Mouse (Mus musculus) limb, embryonic 11.5 days (tissue): ENCODE measurements around the gene Cenpi. TPM values are rescaled to one million over a fixed set of nuclear protein-coding genes. Genes with fewer than 3 reads are reported as not detected.
"Not testable (repeated sequence)": the region's sequence is repeated elsewhere in the genome, so short reads cannot be mapped to it uniquely, and the experiment has no call there.

Source experiments
- ATAC-seq: fragments of 200-750 bp; cut with Nextera tagmentation; 2 replicates; pipeline ENCODE4 v1.8.0; 2017; ENCODE audit warnings: low read depth; ENCODE audit not compliant: insufficient number of reproducible peaks, low FRiP score, low TSS enrichment
- DNase-seq: peaks from one replicate; pipeline ENCODE4 v3.0.0-alpha.2; 2015; ENCODE audit warnings: low spot score
- H3K27ac ChIP-seq: fragments of 300-500 bp; sonication (generic); replicated peaks from 2 replicates; pipeline ENCODE4 v1.5.1; 2014; ENCODE audit warnings: low read depth, mild to moderate bottlenecking, low read length
- H3K27me3 ChIP-seq: fragments of 300-500 bp; sonication (generic); 2 replicates; pipeline ENCODE4 v1.6.1; 2014; ENCODE audit warnings: mild to moderate bottlenecking, low read length, mixed read lengths; ENCODE audit not compliant: control insufficient read depth, insufficient read depth
- H3K36me3 ChIP-seq: fragments of 300-500 bp; sonication (generic); 2 replicates; pipeline ENCODE4 v1.6.1; 2014; ENCODE audit warnings: mild to moderate bottlenecking, low read length, moderate library complexity, mixed read lengths; ENCODE audit not compliant: control insufficient read depth, insufficient read depth
- H3K4me1 ChIP-seq: fragments of 300-500 bp; sonication (generic); 2 replicates; pipeline ENCODE4 v1.6.1; 2014; ENCODE audit warnings: low read length, mixed read lengths; ENCODE audit not compliant: control insufficient read depth, insufficient read depth
- H3K4me2 ChIP-seq: fragments of 300-500 bp; sonication (generic); 2 replicates; pipeline ENCODE4 v1.6.1; 2014; ENCODE audit warnings: low read depth, mild to moderate bottlenecking, moderate library complexity; ENCODE audit not compliant: severe bottlenecking
- H3K4me3 ChIP-seq: fragments of 300-500 bp; sonication (generic); 2 replicates; pipeline ENCODE4 v1.5.1; 2014; ENCODE audit warnings: low read depth, low read length
- H3K9ac ChIP-seq: fragments of 300-500 bp; sonication (generic); 2 replicates; pipeline ENCODE4 v1.6.1; 2014; ENCODE audit warnings: mild to moderate bottlenecking, low read length
- H3K9me3 ChIP-seq: fragments of 300-500 bp; sonication (generic); 2 replicates; pipeline ENCODE4 v1.6.1; 2016; ENCODE audit warnings: low read length; ENCODE audit not compliant: control insufficient read depth
- WGBS: fragments of 180-500 bp; shearing (Covaris S2); extraction: QIAGEN DNeasy Blood & Tissue Kit; methylation state at CpG from one replicate; pipeline ENCODE4 v1.1.7; 2014; 5-methylcytosine and 5-hydroxymethylcytosine counted together
- polyA plus RNA-seq: library from polyadenylated mRNA; unstranded; fragments of >200 nt; fragmentation: Nextera tagmentation; extraction: Ambion mirVana; gene quantifications from 2 replicates; pipeline ENCODE4 v1.2.1, GENCODE M21; 2014

Gene Cenpi
- polyA plus RNA-seq, 1 experiment from 2014 or later = 37.9 TPM

DNA sequence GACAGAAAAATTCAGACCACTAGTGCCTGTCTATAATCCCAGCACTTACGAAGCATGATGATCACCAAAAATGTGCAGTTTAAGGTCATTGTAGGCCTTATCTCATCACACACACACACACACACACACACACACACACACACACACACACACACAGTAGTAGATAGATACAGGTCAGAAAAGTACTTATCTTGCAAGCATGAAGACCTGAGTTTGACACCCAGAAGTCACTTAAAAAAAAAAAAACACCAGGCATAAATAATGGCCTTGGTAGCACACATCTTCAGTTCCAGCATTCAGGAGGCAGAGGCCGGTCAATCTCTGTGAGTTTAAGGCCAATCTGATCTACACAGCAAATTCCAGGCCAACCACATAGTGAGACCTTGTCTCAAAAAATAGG lies 20.6 kb upstream of the Cenpi start:
- H3K36me3 ChIP-seq = no peaks in the 10 kb centered on the region
- no peaks in the 10 kb centered on the region for H3K9me3 ChIP-seq
- WGBS = 92% methylated on average over 2 of the region's 2 CpGs
- ATAC-seq (no peak), DNase-seq (no peak)
- no peak overlapping the region for H3K4me2 ChIP-seq
- peaks cover 2% of the 10 kb centered on the region; the same call in 1 of the 2 replicates for H3K27me3 ChIP-seq
- H3K4me3 ChIP-seq = no peak overlapping the region
- H3K27ac ChIP-seq = no peak overlapping the region
- no peak overlapping the region for H3K9ac ChIP-seq
- no peaks in the 10 kb centered on the region for H3K4me1 ChIP-seq

DNA sequence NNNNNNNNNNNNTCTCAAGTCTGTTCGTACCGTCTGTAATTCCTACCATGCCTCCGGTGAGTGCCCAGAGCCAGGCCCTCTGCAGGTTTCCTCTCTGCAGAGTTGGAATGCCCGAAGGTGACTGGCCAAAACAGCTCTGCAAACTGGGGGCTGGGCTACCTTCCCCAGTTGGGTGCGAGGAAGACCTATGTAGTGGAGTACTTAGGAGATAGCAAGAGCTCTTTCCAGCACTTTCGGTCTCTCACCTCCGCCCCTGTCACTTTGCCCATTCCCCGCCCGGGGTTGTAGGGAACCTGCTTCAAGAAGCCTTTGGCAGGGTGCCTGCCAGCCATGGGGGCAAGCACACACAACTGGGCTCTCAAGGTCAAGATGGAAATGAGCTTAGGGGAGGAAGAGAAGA lies 11.6 kb upstream of the Cenpi start:
- H3K27me3 ChIP-seq = peaks cover 18% of the 10 kb centered on the region
- peak; percentile 21 for DNase-seq

DNA sequence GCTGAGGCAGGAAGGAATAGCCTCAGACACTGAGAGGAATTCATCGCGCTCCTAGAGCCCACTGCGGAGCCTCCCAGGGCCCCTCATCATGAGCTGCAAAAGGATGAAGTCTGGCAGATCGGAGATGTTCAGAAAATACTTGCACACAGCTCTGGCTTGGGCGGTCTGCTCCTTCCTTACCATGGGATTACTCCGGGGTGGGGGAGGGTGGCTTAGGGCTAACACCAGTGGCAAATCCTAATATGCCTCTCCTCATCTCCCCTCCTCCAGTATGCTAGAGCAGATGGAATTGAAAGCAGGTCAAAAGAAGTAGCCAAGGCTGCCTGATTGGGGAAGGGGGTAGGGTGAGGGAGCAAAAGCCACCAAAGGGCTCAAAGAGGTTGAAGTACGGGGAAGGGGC lies 11.1 kb upstream of the Cenpi start:
- peaks cover 18% of the 10 kb centered on the region for H3K27me3 ChIP-seq
- no peaks in the 10 kb centered on the region for H3K4me1 ChIP-seq
- no peak for DNase-seq
- H3K4me2 ChIP-seq = peak overlapping the region; percentile 49
- no peak overlapping the region for H3K9ac ChIP-seq
- no peak for ATAC-seq
- H3K9me3 ChIP-seq = no peaks in the 10 kb centered on the region
- peak overlapping the region; percentile 38 for H3K4me3 ChIP-seq
- H3K36me3 ChIP-seq = no peaks in the 10 kb centered on the region
- no peak overlapping the region for H3K27ac ChIP-seq
- 33% methylated on average over 7 of the region's 7 CpGs for WGBS

More for the DNA sequence above, 11.6 kb upstream of the Cenpi start:
- WGBS = 28% methylated on average over 9 of the region's 9 CpGs
- Histone ChIP-seq H3K36me3 (no peaks in the 10 kb centered on the region), H3K27ac (no peak overlapping the region), H3K9me3 (no peaks in the 10 kb centered on the region), H3K9ac (0 out of 2 replicates have a peak overlapping the region, but pooled peaks have one; percentile 17), H3K4me1 (no peaks in the 10 kb centered on the region), H3K4me3 (peak overlapping the region; percentile 38), H3K4me2 (peak overlapping the region; percentile 49)
- ATAC-seq = no peak

DNA sequence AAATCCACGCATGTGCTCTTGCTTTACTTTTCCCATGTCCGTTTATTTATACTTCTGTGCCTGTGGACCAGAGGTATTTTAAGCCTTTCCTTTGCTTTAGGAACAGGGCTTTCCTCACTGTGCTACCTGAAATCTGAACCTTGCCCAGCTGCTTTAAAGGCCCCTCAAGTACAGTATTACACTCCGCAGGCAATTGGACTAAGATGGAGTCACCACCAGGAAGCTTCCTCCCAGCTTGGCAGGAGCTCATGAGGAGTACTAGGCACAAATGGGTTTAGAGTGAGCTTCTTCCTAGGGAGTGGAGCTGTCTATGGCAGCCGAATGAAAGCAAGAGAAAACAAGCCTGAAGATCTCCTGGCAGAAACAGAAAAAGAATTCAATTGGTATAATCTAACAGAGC lies 10.7 kb upstream of the Cenpi start:
- no peak overlapping the region for H3K9ac ChIP-seq
- WGBS = 40% methylated on average over 4 of the region's 4 CpGs
- ATAC-seq (no peak), DNase-seq (no peak)
- no peaks in the 10 kb centered on the region for H3K36me3 ChIP-seq
- no peak overlapping the region for H3K4me3 ChIP-seq
- H3K4me1 ChIP-seq = no peaks in the 10 kb centered on the region
- peaks cover 18% of the 10 kb centered on the region for H3K27me3 ChIP-seq
- H3K9me3 ChIP-seq = no peaks in the 10 kb centered on the region
- H3K4me2 ChIP-seq = peak overlapping the region; percentile 49
- H3K27ac ChIP-seq = no peak overlapping the region

DNA sequence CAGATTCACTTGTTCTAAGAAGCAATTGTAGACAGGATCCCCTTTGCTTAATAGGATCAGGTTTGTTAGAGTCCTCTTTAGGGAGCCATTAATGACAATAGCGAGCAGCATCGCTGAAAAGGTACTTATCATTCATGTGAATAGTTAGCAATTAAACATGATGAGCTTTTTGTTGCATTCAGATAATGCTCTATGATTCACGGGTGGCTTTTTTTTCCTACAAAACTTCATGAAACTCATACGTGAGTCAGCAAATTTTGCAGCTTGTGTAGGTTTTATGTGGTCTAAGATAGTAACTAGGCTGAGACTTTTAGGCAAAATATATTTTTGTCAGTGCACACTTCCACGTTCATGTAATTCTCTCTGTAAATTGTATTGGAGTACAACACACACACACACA lies 7.7 kb upstream of the Cenpi start:
- Histone ChIP-seq H3K27ac (no peak overlapping the region), H3K27me3 (peaks cover 14% of the 10 kb centered on the region), H3K4me3 (no peak overlapping the region), H3K4me2 (no peak overlapping the region), H3K36me3 (no peaks in the 10 kb centered on the region), H3K4me1 (no peaks in the 10 kb centered on the region), H3K9ac (no peak overlapping the region), H3K9me3 (no peaks in the 10 kb centered on the region)
- ATAC-seq (no peak), DNase-seq (no peak)
- WGBS = 66% methylated on average over 5 of the region's 5 CpGs

DNA sequence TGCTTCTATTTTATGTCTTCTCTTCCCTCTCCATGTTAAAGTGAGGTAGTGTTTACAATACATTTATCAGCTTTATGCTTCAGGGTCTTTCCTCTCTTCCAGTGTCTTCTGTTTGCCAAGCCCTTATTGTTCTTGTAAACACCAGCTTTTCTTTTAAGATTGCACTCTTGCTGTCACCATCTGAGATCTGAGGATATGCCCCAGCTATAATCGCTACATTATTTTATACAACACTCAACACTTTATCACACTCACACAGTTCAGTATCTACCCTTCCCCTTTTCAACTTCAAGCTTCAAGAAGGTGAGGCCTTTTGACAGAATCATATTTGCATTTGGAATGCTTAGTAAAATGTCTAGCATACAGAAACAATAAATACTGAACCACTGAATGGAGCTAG lies 4.6 kb upstream of the Cenpi start:
- no peaks in the 10 kb centered on the region for H3K36me3 ChIP-seq
- DNase-seq (no peak), ATAC-seq (no peak)
- no peaks in the 10 kb centered on the region for H3K9me3 ChIP-seq
- no peaks in the 10 kb centered on the region for H3K27me3 ChIP-seq
- no peaks in the 10 kb centered on the region for H3K4me1 ChIP-seq
- no peak overlapping the region for H3K27ac ChIP-seq
- H3K4me2 ChIP-seq = no peak overlapping the region
- no peak overlapping the region for H3K9ac ChIP-seq
- 91% methylated on average over 1 of the region's 1 CpGs for WGBS
- H3K4me3 ChIP-seq = no peak overlapping the region

DNA sequence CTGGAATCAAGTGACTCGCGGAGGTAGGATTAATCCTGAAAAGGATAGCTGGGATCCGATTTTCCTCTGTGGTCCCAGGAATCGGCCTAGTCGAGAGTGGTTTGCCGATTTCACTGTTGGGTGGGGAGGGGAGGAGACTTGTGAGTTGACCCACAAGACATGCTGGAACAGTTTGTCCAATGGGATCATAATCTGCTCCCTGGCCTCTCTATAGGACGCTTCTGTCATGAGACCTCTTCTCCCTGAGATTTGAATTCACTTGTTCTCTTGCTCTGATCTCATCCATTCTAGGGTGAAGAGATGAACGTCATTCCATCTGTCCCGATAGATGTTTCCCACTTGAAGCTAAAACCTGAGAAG lies 371 bp downstream of the Cenpi start:
- no peaks in the 10 kb centered on the region for H3K36me3 ChIP-seq
- WGBS = 21% methylated on average over 9 of the region's 9 CpGs
- no peaks in the 10 kb centered on the region for H3K27me3 ChIP-seq
- H3K27ac ChIP-seq = no peak overlapping the region
- no peaks in the 10 kb centered on the region for H3K9me3 ChIP-seq
- H3K4me1 ChIP-seq = no peaks in the 10 kb centered on the region
- peak overlapping the region; percentile 39 for H3K4me2 ChIP-seq
- peak overlapping the region; percentile 30; the same call in 1 of the 2 replicates for H3K9ac ChIP-seq
- no peak for DNase-seq
- H3K4me3 ChIP-seq = peak overlapping the region; percentile 36
- peak; percentile 71; the same call in 1 of the 2 replicates for ATAC-seq

DNA sequence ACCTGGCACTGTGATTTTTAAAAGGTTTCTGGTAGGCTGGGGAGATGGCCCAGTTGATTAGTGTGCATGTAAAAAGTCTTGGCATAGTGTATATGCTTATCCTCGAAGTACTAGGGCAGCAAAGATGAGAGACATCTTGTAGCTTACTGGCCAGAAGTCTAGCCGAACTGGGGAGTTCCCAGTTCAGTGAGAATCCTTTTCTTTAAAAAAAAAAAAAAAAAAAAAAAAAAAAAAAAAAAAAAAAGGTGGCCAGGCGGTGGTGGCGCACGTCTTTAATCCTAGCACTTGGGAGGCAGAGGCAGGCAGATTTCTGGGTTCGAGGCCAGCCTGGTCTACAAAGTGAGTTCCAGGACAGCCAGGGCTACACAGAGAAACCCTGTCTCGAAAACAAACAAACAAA lies 3.3 kb downstream of the Cenpi start:
- not testable (repeated sequence) for H3K27me3 ChIP-seq, H3K36me3 ChIP-seq, H3K27ac ChIP-seq, ATAC-seq, H3K4me3 ChIP-seq, H3K4me1 ChIP-seq, H3K4me2 ChIP-seq, DNase-seq, H3K9me3 ChIP-seq, H3K9ac ChIP-seq
- 83% methylated on average over 6 of the region's 7 CpGs for WGBS

DNA sequence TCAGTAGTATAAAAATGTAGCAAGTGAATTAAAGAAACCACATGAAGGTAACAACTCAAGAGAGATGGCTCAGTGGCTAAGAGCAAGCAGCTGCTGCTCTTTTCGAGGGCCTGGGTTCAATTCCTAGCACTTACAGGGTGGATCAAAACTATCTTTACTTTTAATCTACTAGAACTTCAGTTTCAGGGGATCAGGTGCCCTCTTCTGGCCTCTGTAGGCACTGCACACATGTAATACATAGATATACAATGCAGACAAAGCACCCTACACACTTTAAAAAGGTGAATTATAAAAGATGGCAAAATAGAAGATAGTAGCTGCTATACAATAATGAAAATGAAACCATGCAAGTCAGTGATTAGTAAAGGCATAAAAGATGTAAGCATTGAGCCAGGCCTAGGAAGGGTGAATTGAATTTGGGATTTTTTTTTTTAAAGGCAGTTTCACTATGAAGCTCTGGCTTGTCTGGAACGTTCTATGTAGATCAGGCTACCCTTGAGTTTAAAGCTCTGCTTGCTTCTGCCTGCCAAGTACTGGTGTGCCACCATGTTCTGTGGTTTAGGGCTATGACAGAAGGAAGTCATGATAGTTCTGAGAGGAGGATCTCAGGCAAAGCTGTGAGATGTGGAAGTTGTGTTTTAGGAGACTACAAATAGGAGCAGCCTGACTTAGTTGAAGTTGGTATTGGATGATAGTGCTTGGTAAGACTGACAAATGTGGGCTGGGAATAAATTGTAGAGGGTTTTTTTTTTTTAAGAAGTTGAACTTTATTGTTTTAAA lies 11.5 kb downstream of the Cenpi start:
- ATAC-seq (no peak), DNase-seq (peak; percentile 34)
- no peaks in the 10 kb centered on the region for H3K4me1 ChIP-seq
- H3K36me3 ChIP-seq = no peaks in the 10 kb centered on the region; the same call in 1 of the 2 replicates
- H3K9me3 ChIP-seq = no peaks in the 10 kb centered on the region
- no peak overlapping the region for H3K9ac ChIP-seq
- H3K27me3 ChIP-seq = no peaks in the 10 kb centered on the region
- no peak overlapping the region for H3K27ac ChIP-seq
- H3K4me2 ChIP-seq = no peak overlapping the region
- H3K4me3 ChIP-seq = no peak overlapping the region
- WGBS = 92% methylated on average over 2 of the region's 2 CpGs
